Mouse (Mus musculus) ES-E14 (cell line): ENCODE data around the gene Bbs10.

Experiments
- CHD2 ChIP-seq: IDR thresholded peaks from 2 replicates; pipeline ENCODE4 v1.6.1; 2014; ENCODE audit warnings: mild to moderate bottlenecking, low read depth, low read length, inconsistent platforms
- HCFC1 ChIP-seq: IDR thresholded peaks from 2 replicates; pipeline ENCODE4 v1.6.1; 2012; ENCODE audit warnings: low read length, inconsistent platforms, borderline replicate concordance; ENCODE audit not compliant: insufficient read depth
- ZC3H11A ChIP-seq: IDR thresholded peaks from 2 replicates; pipeline ENCODE4 v1.6.1; 2012; ENCODE audit warnings: low read depth, mild to moderate bottlenecking, inconsistent platforms, low read length, borderline replicate concordance
- ZNF384 ChIP-seq: IDR thresholded peaks from 2 replicates; pipeline ENCODE4 v1.6.1; 2012; ENCODE audit warnings: low read depth, low read length, inconsistent platforms

GRCm38 (mm10) chr10:111339296-111339695 is 40.8 kb downstream of the Bbs10 start:
- TF ChIP-seq HCFC1, result no peak
- no peak for TF ChIP-seq ZNF384
- no peak for TF ChIP-seq ZC3H11A
- TF ChIP-seq CHD2, result no peak
